Mouse (Mus musculus) kidney, postnatal 36 days (tissue): Measurements from ENCODE around the gene Paxbp1.

ENCODE experiments used
- DNase-seq, 2 experiments: peaks; one replicate each; pipeline ENCODE4 v3.0.0; 2021 to 2022; ENCODE audit warnings: mixed read lengths in 2 of 2

Gene Paxbp1

DNA sequence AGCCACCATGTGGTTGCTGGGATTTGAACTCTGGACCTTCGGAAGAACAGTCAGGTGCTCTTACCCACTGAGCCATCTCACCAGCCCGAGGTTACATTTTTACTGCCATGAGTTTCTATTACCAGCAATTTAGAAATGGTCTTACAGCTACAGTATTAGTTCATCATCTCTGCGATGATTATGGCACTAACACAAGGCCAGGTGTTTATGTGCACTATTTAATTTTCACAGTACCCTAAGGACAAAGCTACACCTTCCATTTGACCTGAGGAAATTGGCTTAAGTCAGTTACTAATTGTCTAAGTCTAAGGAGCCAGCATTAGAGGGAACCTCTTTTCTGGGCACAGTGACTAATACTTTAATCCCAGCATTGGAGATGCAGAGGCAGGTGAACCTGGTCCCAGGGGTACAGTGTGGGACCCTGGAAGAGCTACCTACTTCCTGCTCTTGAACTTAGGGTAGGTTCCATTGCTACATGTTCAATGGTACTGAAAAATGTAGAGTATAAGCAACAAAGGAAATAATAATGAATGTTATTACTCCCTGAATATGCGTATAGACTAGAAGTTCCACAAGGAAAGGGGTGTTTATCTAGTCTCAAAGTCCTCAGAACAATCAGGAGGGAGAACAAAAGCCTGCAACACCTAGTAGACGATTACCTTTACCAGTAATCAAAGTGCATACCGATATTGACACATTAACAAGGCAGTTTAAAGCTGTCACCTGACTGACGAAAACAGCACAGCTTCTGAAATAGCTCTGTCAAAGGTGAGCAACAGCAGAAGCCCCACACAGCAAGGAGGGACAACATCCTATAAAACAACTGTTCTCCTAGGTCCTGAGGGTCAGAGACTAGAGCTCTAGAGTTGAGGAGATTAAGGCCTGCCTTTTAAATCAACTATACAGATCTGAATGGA lies 47.8 kb downstream of the Paxbp1 start:
- DNase-seq: no peak

DNA sequence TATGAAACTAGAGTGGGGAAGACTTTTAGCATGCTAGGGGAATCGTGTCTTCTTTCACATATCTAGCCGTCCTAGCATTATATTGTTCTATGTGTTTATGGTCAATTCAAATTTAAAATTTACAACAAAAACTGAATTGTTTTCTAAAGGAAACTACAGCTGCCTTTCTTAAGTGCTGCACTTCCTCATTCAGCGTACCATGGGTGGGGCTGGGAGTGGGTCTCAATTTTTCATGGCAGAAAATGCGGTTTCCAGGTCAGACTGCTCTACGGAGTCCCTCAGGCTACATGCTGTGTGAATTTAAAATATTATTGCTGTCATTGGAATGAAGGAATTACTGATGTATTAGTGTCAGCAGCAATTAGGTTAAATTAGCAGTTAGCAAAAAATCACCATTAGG lies 48.8 kb downstream of the Paxbp1 start:
- no peak for DNase-seq

DNA sequence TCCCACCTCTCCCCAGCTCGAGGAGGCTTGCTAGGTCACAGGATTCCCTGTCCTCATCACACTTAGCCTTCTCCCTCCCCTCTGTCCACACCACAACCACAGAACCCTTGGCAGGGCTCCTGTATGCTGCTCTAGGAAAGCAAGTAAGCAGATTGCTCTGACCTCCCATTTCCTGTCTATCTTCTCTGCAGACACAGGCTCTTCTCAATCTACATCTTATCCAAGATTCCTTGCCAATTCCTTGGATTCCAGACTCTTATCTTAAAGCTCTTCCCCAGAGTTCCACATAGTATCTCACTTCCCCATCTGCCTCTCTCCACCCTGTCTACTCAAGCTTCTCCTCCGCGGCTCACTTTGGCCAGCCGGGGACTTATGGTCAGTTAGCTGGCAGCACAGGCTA lies 49.3 kb downstream of the Paxbp1 start:
- peak; percentile 14 to 45 for DNase-seq

DNA sequence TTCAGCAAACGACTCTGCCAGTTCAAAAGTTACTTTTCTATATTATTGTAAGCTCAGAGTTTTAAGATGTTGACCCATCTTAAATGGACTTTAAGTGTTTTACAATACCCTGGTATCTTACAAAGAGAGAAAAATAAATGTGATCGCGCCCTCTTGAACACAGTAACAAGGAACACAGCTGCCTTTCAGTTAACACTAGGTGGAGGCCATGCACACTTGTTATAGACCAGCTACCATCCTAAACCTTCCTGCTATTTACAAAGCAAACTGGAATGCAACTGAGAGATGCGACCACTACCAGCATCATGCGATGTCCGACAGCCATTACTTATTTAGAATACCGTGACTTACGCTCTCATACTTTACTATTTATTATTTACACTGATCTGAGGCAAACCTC lies 55.2 kb downstream of the Paxbp1 start:
- DNase-seq: no peak

DNA sequence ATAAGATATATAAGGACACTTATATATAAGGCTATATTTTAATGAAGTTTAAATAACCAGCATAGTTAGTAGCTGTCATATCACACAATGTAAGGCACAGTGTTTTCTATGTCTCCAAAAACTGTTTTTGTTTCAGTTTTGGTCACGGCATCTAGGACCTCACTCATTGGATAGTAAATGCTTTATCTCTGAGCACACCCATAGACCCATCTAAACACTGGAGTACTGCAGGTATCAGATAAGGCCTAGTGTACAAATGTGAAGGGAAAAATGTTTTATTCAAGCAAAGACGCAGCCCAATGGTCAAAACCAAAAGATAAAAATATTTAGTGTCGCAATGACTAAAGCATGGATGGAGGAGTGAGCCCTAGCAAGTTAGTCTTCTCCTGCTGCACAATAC lies 55.7 kb downstream of the Paxbp1 start:
- DNase-seq: no peak

DNA sequence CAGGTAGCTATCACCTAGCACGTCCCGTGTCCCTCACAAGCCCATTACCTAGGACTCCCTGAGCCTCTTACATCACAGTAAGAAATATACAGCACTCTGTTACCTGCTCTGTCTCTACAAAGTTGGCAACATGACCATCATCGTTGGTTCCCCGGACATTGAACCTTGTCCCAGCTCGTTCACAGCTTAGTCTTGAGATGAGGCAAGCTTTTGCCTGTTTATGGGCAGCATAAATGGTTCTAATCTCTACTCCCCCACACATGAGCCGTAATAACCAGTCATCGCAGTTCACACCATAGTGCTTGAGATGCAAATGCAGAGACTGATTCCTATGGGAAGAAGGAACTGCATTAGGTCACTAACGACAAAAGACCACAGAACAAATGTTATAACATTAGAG lies 56.3 kb downstream of the Paxbp1 start:
- DNase-seq: peak; percentile 27 to 42

DNA sequence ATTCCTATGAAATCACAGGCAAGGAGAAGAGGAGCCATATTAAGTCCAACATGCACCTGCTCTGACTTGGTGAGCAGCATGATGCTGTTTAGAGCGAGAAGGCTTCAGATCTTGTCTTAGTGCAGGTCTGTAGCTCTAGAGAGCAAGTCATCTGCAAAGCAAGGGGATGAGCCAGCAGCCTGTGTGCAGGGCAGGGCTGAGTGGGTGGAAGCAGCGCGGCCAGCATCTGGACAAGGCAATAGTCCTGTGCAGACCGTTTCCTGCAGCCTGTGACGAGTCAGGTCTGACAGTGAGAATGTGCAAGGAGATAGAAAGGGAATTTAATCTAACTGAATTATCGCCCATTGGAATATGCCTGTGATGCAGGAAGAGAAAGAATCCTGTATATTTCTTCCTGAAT lies 73.3 kb downstream of the Paxbp1 start:
- no peak for DNase-seq

DNA sequence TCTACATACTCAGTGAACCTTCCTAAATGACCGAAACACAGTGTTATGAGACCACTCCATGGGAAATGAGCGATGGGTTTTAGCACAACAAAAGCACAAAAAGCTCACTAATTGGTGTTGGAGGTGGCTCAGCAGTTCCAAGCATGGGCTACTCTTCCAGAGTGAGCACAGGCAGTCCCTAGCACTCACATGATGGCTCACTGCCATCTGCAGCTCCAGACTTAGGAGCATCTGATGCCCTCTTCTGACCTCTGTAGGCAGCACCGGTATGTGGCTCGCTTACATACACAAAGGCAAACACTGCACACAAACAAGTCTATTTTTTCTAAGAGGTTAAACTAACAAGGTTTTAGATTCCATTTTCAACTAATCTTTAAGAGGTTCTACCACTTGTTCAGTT lies 78.1 kb downstream of the Paxbp1 start:
- DNase-seq: no peak

DNA sequence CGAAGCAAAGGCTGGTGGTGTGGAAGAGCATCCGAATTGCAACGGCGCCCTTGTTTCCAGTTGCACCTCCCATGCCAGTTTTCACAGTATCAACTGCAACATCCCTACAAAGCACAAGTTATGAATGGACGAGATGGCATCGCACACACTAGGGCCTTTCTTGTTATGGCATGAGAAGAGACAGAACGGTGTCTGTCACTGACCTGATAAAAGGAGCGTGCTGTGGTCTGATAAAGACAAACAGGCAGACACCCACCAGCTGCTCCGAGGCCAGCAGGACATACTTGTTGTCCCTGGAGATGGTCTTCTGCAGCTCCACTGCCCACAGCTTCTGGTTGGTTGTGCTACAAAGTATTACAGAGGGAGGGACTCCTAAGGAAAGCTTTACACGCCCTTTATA lies 80.0 kb downstream of the Paxbp1 start:
- no peak for DNase-seq
